Mouse (Mus musculus) brain, embryonic 14.5 days (tissue): ENCODE data around the gene 4930544D05Rik.

ENCODE experiments used
- CTCF ChIP-seq: fragments of 200-500 bp; IDR thresholded peaks from 2 replicates; pipeline ENCODE4 v1.5.1; 2012; ENCODE audit warnings: inconsistent platforms, mild to moderate bottlenecking, moderate library complexity, borderline replicate concordance; ENCODE audit not compliant: insufficient read depth, insufficient read length; ENCODE audit errors: extremely low read depth
- POLR2A ChIP-seq: fragments of 200-500 bp; IDR thresholded peaks from 2 replicates; pipeline ENCODE4 v1.6.1; 2012; ENCODE audit warnings: mild to moderate bottlenecking, inconsistent platforms, borderline replicate concordance; ENCODE audit not compliant: poor library complexity, insufficient read depth, insufficient read length, severe bottlenecking; ENCODE audit errors: extremely low read depth

GRCm38 (mm10) chr11:70582196-70582595, 33.5 kb upstream of the 4930544D05Rik start:
- TF ChIP-seq CTCF (no peak), POLR2A (no peak)
